In genomic region chr4:65341766-65342165, GRCm38 (mm10) we compare ENCODE assay signal across 20 mouse cellular contexts.
A peak's percentile ranks its signal among the peaks of the same experiment; 100 is the strongest.
DNase-seq lines count a peak whose midpoint lies in the region; ATAC-seq and TF ChIP-seq lines count a peak whose summit lies in the region.
"Had no signal": no experiment of that assay in that cellular context is flagged by ENCODE, and none has a peak within 500 bp of the region (broad histone marks: within the 10 kb centered on the region; RNA-seq: fewer than 3 reads in every experiment).

No protein-coding gene starts in this region.

- TF ChIP-seq EP300 in lung, postnatal 0 days (IDR thresholded peaks at IDR 0.05), result no peak

- TF ChIP-seq CTCF in lung, postnatal 0 days (IDR thresholded peaks at IDR 0.05), result no peak

- 55% methylated on average over 3 of the region's 3 CpGs for WGBS in lung, postnatal 0 days

- no peak overlapping the region for H3K9ac ChIP-seq in lung, postnatal 0 days (replicated peaks; ENCODE audit: low read depth)
- H3K9ac ChIP-seq: embryonic facial prominence, embryonic 12.5 days; forebrain, embryonic 12.5 days; heart, embryonic 12.5 days; hindbrain, embryonic 14.5 days; intestine, embryonic 15.5 days had no signal

- no peak for ATAC-seq in lung, postnatal 0 days
- ATAC-seq: forebrain, embryonic 16.5 days; intestine, embryonic 15.5 days had no signal

- H3K4me3 ChIP-seq in lung, postnatal 0 days (ENCODE audit: low read depth, low read length), result no peak overlapping the region
- H3K4me3 ChIP-seq: embryonic facial prominence, embryonic 12.5 days; forebrain, embryonic 12.5 days; heart, embryonic 12.5 days; hindbrain, embryonic 10.5 days; intestine, embryonic 15.5 days had no signal

- no peak overlapping the region for H3K4me2 ChIP-seq in lung, postnatal 0 days (replicated peaks; ENCODE audit: low read depth, low read length)
- H3K4me2 ChIP-seq: embryonic facial prominence, embryonic 12.5 days; forebrain, embryonic 12.5 days; heart, embryonic 12.5 days; hindbrain, embryonic 14.5 days; intestine, embryonic 15.5 days had no signal

- H3K36me3 ChIP-seq in lung, postnatal 0 days (ENCODE audit: insufficient read depth, low read length), result no peaks in the 10 kb centered on the region
- H3K36me3 ChIP-seq: embryonic facial prominence, embryonic 12.5 days; heart, embryonic 12.5 days; hindbrain, embryonic 10.5 days; intestine, embryonic 15.5 days had no signal

- peak; percentile 14 for DNase-seq in gastrocnemius, adult 18-20 months (ENCODE audit: low spot score)
- no peak for DNase-seq in gastrocnemius, postnatal 4 days (ENCODE audit: low spot score in 2 of 2)
- peak; percentile 9 for DNase-seq in lung, postnatal 0 days (ENCODE audit: low spot score)
- no peak for DNase-seq in lung, postnatal 25 days (ENCODE audit: low spot score)
- peak; percentile 59 for DNase-seq in adipocyte (ENCODE audit: low spot score)
- no peak for DNase-seq in left cerebral cortex, postnatal 25 days (ENCODE audit: low spot score in 2 of 2)
- DNase-seq in spleen, adult 18-20 months, result no peak
- DNase-seq: adrenal gland, postnatal 10 days; cerebellum, adult 11 months; cerebellum, adult 8-10 months; cerebellum, postnatal 14 days; gastrocnemius, postnatal 36 days had no signal

- no peaks in the 10 kb centered on the region for H3K9me3 ChIP-seq in lung, postnatal 0 days (ENCODE audit: low read length)
- H3K9me3 ChIP-seq: embryonic facial prominence, embryonic 12.5 days; forebrain, embryonic 12.5 days; heart, embryonic 12.5 days; hindbrain, embryonic 10.5 days; intestine, embryonic 15.5 days had no signal

- intact Hi-C loops in left cerebral cortex, postnatal 25 days (cut with DNase I), result no loop called here

- no peak overlapping the region for H3K27ac ChIP-seq in lung, postnatal 0 days (ENCODE audit: low read length)
- H3K27ac ChIP-seq: embryonic facial prominence, embryonic 12.5 days; forebrain, embryonic 12.5 days; hindbrain, embryonic 10.5 days; hindbrain, embryonic 14.5 days; intestine, embryonic 15.5 days had no signal

- no peaks in the 10 kb centered on the region for H3K27me3 ChIP-seq in lung, postnatal 0 days (replicated peaks; ENCODE audit: insufficient read depth, low read length)
- H3K27me3 ChIP-seq: CH12.LX; embryonic facial prominence, embryonic 12.5 days; forebrain, embryonic 12.5 days; heart, embryonic 12.5 days; intestine, embryonic 15.5 days had no signal

- no peaks in the 10 kb centered on the region for H3K4me1 ChIP-seq in lung, postnatal 0 days (ENCODE audit: insufficient read depth, low read depth, low read length)
- H3K4me1 ChIP-seq: embryonic facial prominence, embryonic 12.5 days; forebrain, embryonic 12.5 days; heart, embryonic 12.5 days; hindbrain, embryonic 10.5 days; intestine, embryonic 15.5 days had no signal

Comparison
In these comparisons a context has a peak if more than half of its experiments do, and no peak if none do; other contexts are left out.
1. DNase-seq: peak in gastrocnemius, adult 18-20 months (single experiment), lung, postnatal 0 days (single experiment) and adipocyte (single experiment); none in gastrocnemius, postnatal 4 days (0 of 2), lung, postnatal 25 days (single experiment), left cerebral cortex, postnatal 25 days (0 of 2) and spleen, adult 18-20 months (0 of 2).